Mouse (Mus musculus) liver, postnatal 0 days (tissue): ENCODE results near the gene St7. TPM values are rescaled to one million over a fixed set of nuclear protein-coding genes. Genes with fewer than 3 reads are reported as not detected.

Experiments used
- ATAC-seq: fragments of 200-750 bp; cut with Nextera tagmentation; 2 replicates; pipeline ENCODE4 v1.8.0; 2017; ENCODE audit warnings: mild to moderate bottlenecking, moderate library complexity
- DNase-seq: peaks from one replicate; pipeline ENCODE4 v3.0.0-alpha.2; 2016
- H3K27ac ChIP-seq: fragments of 300-500 bp; sonication (generic); 2 replicates; pipeline ENCODE4 v1.5.1; 2014; ENCODE audit warnings: antibody characterized with exemption, moderate library complexity, mild to moderate bottlenecking, low read depth
- H3K27me3 ChIP-seq: fragments of 300-500 bp; sonication (generic); 2 replicates; pipeline ENCODE4 v1.6.1; 2014; ENCODE audit warnings: low read length, control low read depth, mixed read lengths; ENCODE audit not compliant: insufficient read depth
- H3K36me3 ChIP-seq: fragments of 300-500 bp; sonication (generic); replicated peaks from 2 replicates; pipeline ENCODE4 v1.6.1; 2014; ENCODE audit warnings: mild to moderate bottlenecking, control low read depth, low read length, moderate library complexity, mixed read lengths; ENCODE audit not compliant: insufficient read depth
- H3K4me1 ChIP-seq: fragments of 300-500 bp; sonication (generic); 2 replicates; pipeline ENCODE4 v1.6.1; 2014; ENCODE audit warnings: antibody characterized with exemption, mild to moderate bottlenecking, control low read depth; ENCODE audit not compliant: insufficient read depth
- H3K4me2 ChIP-seq: fragments of 300-500 bp; sonication (generic); 2 replicates; pipeline ENCODE4 v1.6.1; 2014; ENCODE audit warnings: low read depth, mild to moderate bottlenecking, low read length, moderate library complexity, mixed read lengths
- H3K4me3 ChIP-seq: fragments of 300-500 bp; sonication (generic); 2 replicates; pipeline ENCODE4 v1.5.1; 2014; ENCODE audit warnings: low read depth, low read length
- H3K9ac ChIP-seq: fragments of 300-500 bp; sonication (generic); replicated peaks from 2 replicates; pipeline ENCODE4 v1.6.1; 2014; ENCODE audit warnings: mild to moderate bottlenecking, moderate library complexity
- H3K9me3 ChIP-seq: fragments of 300-500 bp; sonication (generic); 2 replicates; pipeline ENCODE4 v1.6.1; 2016; ENCODE audit warnings: mild to moderate bottlenecking, control low read depth, low read length, mixed read lengths
- CTCF ChIP-seq: sonication (generic); IDR thresholded peaks from 2 replicates; pipeline ENCODE4 v1.5.1; 2016; ENCODE audit warnings: antibody characterized with exemption, low read depth
- EP300 ChIP-seq: IDR thresholded peaks from 2 replicates; pipeline ENCODE4 v1.6.1; 2016; ENCODE audit warnings: antibody characterized with exemption, low read depth, mild to moderate bottlenecking
- WGBS: fragments of 180-500 bp; shearing (Covaris S2); extraction: QIAGEN DNeasy Blood & Tissue Kit; methylation state at CpG from one replicate; pipeline ENCODE4 v1.1.7; 2014; ENCODE audit not compliant: insufficient replicate concordance; 5-methylcytosine and 5-hydroxymethylcytosine counted together
- polyA plus RNA-seq: library from polyadenylated mRNA; unstranded; fragments of >200 nt; fragmentation: Nextera tagmentation; extraction: Ambion mirVana; gene quantifications from 2 replicates; pipeline ENCODE4 v1.2.1, GENCODE M21; 2015

St7 gene
- polyA plus RNA-seq, 1 experiment from 2014 or later: 11.0 TPM

DNA sequence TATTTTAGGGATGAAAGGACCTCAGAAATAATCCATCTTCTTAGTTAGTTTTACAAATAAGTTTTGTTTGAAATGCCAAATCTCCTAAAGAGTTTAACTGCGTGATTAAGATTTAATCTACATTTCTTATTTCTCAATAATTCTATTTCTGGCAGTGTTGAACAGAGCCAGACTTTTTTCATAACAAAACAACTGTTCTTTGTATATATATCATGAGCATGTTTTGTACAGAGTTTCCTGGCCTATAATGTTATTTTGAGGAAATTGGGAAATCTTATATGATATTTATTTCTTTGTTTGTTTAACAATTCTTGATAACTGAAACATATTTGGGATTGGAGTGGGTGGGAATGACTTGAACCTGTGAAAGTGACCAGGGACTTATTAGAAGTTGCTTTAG, 47.4 kb downstream of the St7 start:
- ATAC-seq (no peak), DNase-seq (no peak)
- Histone ChIP-seq H3K9me3 (no peaks in the 10 kb centered on the region), H3K27me3 (no peaks in the 10 kb centered on the region), H3K4me2 (no peak overlapping the region), H3K4me3 (no peak overlapping the region), H3K4me1 (peaks cover 31% of the 10 kb centered on the region), H3K9ac (no peak overlapping the region), H3K27ac (no peak overlapping the region), H3K36me3 (no peaks in the 10 kb centered on the region)
- 87% methylated on average over 1 of the region's 1 CpGs for WGBS
- TF ChIP-seq EP300 (no peak), CTCF (no peak)

DNA sequence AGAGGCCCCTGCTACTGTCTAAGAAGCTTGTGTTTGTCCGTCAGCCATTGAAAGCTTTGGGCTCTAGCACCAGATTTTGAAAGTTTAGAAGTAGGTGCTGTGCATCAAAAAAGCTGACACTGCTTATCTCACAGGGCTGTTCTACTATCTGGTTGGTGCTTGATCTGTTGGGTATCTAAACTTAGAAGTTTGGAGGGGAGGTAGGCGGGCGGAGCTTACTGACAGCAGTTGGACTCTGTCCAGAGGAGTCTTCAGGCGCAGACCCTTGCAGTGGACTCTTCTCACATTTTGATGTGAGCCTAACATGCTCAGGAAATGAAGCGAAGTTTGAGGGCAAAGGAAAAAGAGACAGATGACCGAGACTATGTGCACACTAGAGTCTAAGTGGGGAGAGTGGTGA, 48.9 kb downstream of the St7 start:
- peak overlapping the region; percentile 84 for H3K27ac ChIP-seq
- ATAC-seq (no peak), DNase-seq (no peak)
- no peaks in the 10 kb centered on the region for H3K9me3 ChIP-seq
- peaks cover 28% of the 10 kb centered on the region for H3K4me1 ChIP-seq
- no peak for TF ChIP-seq CTCF
- no peak for TF ChIP-seq EP300
- no peaks in the 10 kb centered on the region for H3K27me3 ChIP-seq
- H3K9ac ChIP-seq: no peak overlapping the region; the same call in 1 of the 2 replicates
- no peaks in the 10 kb centered on the region for H3K36me3 ChIP-seq
- H3K4me3 ChIP-seq: no peak overlapping the region
- 54% methylated on average over 6 of the region's 6 CpGs for WGBS
- H3K4me2 ChIP-seq: peak overlapping the region; percentile 13

DNA sequence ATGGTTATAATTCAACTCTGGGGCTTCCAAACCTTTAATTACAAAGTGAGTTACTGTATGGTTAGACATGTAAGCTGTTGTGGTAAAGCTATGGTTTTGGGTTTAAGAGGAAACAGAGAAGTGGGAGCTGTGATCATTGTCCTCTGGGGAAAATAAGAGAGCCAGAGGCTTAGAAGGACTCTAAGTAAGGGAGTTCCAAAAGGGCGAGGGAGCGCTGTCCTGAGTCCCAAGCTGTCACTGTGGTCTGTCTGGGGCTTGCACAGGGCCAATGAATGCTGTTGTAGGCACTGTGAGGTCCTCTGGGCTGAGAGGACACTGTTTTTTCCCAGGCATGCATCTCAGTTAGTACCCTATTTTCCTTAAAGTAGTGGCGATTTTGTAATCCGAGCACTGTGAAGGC, 49.5 kb downstream of the St7 start:
- no peak overlapping the region for H3K4me3 ChIP-seq
- 83% methylated on average over 4 of the region's 4 CpGs for WGBS
- no peaks in the 10 kb centered on the region for H3K27me3 ChIP-seq
- DNase-seq (no peak), ATAC-seq (no peak)
- H3K9ac ChIP-seq: no peak overlapping the region
- H3K4me1 ChIP-seq: peaks cover 22% of the 10 kb centered on the region
- H3K36me3 ChIP-seq: no peaks in the 10 kb centered on the region
- no peak for TF ChIP-seq CTCF
- TF ChIP-seq EP300: no peak
- H3K4me2 ChIP-seq: peak overlapping the region; percentile 13
- H3K9me3 ChIP-seq: no peaks in the 10 kb centered on the region
- peak overlapping the region; percentile 84 for H3K27ac ChIP-seq

DNA sequence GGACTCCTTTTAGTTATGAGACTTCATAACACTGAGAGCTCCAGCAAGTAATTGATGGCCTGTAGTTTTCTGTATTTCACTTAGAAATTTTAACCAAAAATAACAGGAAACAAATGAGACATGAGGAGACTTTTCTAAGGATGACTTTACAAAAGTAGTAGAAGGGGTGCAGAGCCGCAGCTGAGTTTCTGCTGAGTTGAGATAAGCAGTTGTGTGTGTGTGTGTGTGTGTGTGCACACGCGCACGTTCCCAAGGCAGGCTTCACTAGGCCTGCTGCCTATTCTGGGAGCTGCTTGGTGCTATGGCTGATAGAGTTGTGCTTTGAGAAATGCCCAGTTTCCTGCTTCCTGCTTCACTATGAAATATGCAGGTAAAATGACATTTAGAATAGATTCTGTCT, 50.6 kb downstream of the St7 start:
- no peak overlapping the region for H3K4me3 ChIP-seq
- TF ChIP-seq CTCF: no peak
- TF ChIP-seq EP300: peak; percentile 96
- peaks cover 25% of the 10 kb centered on the region for H3K4me1 ChIP-seq
- no peaks in the 10 kb centered on the region for H3K36me3 ChIP-seq
- peak overlapping the region; percentile 84 for H3K27ac ChIP-seq
- peak overlapping the region; percentile 16; the same call in 1 of the 2 replicates for H3K9ac ChIP-seq
- no peaks in the 10 kb centered on the region for H3K9me3 ChIP-seq
- ATAC-seq: peak; percentile 99
- H3K27me3 ChIP-seq: no peaks in the 10 kb centered on the region
- peak overlapping the region; percentile 35 for H3K4me2 ChIP-seq
- peak; percentile 59 for DNase-seq
- WGBS: 41% methylated on average over 4 of the region's 4 CpGs

DNA sequence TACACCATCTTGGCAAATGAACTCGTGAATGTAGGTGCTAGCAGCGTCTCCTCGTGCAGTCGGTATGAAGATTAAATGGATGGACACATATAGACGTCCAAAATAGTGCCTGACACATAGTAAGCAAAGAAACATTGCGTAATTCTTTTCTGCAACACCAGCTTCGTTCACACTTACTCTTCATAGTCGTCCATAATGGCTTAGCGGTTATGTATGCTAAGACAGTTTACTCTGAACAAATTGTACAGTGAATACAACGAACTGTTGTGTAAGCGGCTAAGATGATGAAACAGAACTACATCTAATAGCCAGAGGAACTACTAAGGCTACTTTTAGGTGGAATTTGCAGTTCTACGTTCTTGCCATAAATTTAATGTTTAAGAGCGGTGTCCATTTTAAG, 55.0 kb downstream of the St7 start:
- 55% methylated on average over 13 of the region's 13 CpGs for WGBS
- peaks cover 28% of the 10 kb centered on the region for H3K4me1 ChIP-seq
- H3K4me3 ChIP-seq: no peak overlapping the region
- peak; percentile 15; the same call in 1 of the 2 replicates for ATAC-seq
- no peak for DNase-seq
- H3K4me2 ChIP-seq: peak overlapping the region; percentile 4; the same call in 1 of the 2 replicates
- H3K36me3 ChIP-seq: no peaks in the 10 kb centered on the region
- H3K27me3 ChIP-seq: no peaks in the 10 kb centered on the region
- H3K27ac ChIP-seq: no peak overlapping the region
- no peaks in the 10 kb centered on the region for H3K9me3 ChIP-seq
- TF ChIP-seq CTCF (no peak), EP300 (peak; percentile 62)
- H3K9ac ChIP-seq: no peak overlapping the region

DNA sequence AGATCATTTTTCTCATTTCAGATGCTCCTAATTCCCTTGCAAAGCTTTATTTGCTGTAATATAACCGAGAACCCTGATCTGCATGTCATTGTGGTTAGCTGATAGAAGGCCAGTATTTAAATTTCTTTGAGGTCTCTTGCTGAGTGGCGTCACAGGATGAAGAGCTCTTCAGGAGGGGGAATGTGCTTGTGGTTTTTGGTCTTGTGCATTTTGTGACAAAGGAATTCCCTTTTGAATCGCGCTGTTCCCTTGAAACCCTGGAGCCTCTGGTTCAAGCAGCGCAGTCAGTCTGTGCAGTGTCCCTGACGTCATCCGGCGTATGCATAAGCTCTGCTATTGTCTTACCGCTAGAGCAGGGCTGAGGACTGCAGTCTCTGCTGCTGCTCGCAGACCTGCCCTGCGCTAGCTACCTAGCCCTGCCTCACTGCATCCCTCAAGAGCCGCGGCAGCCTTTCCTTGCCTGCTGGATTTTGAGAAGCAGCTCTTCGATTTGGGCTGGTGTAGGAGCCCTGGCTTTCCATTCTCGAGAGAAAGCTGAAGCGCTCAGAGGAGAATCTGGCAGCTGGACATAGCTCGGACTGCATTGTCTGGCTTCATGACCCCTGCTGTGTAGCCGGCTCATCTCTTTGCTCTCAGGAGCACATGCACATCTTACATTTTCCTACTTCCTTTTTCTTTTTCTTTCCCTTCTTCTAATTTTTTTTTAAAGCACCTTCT, 56.3 kb downstream of the St7 start:
- H3K9me3 ChIP-seq: no peaks in the 10 kb centered on the region
- ATAC-seq (peak; percentile 92), DNase-seq (peak; percentile 60)
- 4% methylated on average over 18 of the region's 18 CpGs for WGBS
- peak overlapping the region; percentile 52 for H3K4me3 ChIP-seq
- peaks cover 25% of the 10 kb centered on the region for H3K4me1 ChIP-seq
- no peaks in the 10 kb centered on the region for H3K27me3 ChIP-seq
- peak overlapping the region; percentile 94 for H3K4me2 ChIP-seq
- peak overlapping the region; percentile 59 for H3K27ac ChIP-seq
- peak overlapping the region; percentile 67 for H3K9ac ChIP-seq
- TF ChIP-seq EP300 (no peak; the same call in 1 of the 2 replicates), CTCF (peak; percentile 18; the same call in 1 of the 2 replicates)
- no peaks in the 10 kb centered on the region for H3K36me3 ChIP-seq
